Mouse (Mus musculus) forebrain, embryonic 11.5 days (tissue): Measurements from ENCODE around the gene Arhgef9. TPM values are rescaled to one million over a fixed set of nuclear protein-coding genes. Genes with fewer than 3 reads are reported as not detected.

Source experiments
- ATAC-seq: fragments of 200-750 bp; cut with Nextera tagmentation; replicated peaks from 2 replicates; pipeline ENCODE4 v1.8.0; 2017; ENCODE audit warnings: moderate TSS enrichment; ENCODE audit not compliant: low FRiP score
- DNase-seq: peaks from one replicate; pipeline ENCODE4 v3.0.0-alpha.2; 2017; ENCODE audit warnings: low spot score
- H3K27ac ChIP-seq: fragments of 300-500 bp; sonication (generic); 2 replicates; pipeline ENCODE4 v1.5.1; 2014; ENCODE audit warnings: low read depth, low read length
- H3K27me3 ChIP-seq: fragments of 300-500 bp; sonication (generic); 2 replicates; pipeline ENCODE4 v1.6.1; 2014; ENCODE audit warnings: mild to moderate bottlenecking, low read length, mixed read lengths; ENCODE audit not compliant: control insufficient read depth, insufficient read depth
- H3K36me3 ChIP-seq: fragments of 300-500 bp; sonication (generic); 2 replicates; pipeline ENCODE4 v1.6.1; 2014; ENCODE audit warnings: mild to moderate bottlenecking, low read length, moderate library complexity, mixed read lengths; ENCODE audit not compliant: control insufficient read depth, insufficient read depth
- H3K4me1 ChIP-seq: fragments of 300-500 bp; sonication (generic); replicated peaks from 2 replicates; pipeline ENCODE4 v1.6.1; 2014; ENCODE audit warnings: low read length, mixed read lengths; ENCODE audit not compliant: control insufficient read depth, insufficient read depth
- H3K4me2 ChIP-seq: fragments of 300-500 bp; sonication (generic); 2 replicates; pipeline ENCODE4 v1.6.1; 2014; ENCODE audit warnings: low read depth, mild to moderate bottlenecking, low read length, moderate library complexity, mixed read lengths; ENCODE audit not compliant: severe bottlenecking
- H3K4me3 ChIP-seq: fragments of 300-500 bp; sonication (generic); 2 replicates; pipeline ENCODE4 v1.5.1; 2014; ENCODE audit warnings: low read depth, low read length
- H3K9ac ChIP-seq: fragments of 300-500 bp; sonication (generic); 2 replicates; pipeline ENCODE4 v1.6.1; 2014; ENCODE audit warnings: low read length
- H3K9me3 ChIP-seq: fragments of 300-500 bp; sonication (generic); 2 replicates; pipeline ENCODE4 v1.6.1; 2016; ENCODE audit warnings: low read length, mixed read lengths; ENCODE audit not compliant: control insufficient read depth
- WGBS: fragments of 180-500 bp; shearing (Covaris S2); extraction: QIAGEN DNeasy Blood & Tissue Kit; methylation state at CpG from one replicate; pipeline ENCODE4 v1.1.7; 2014; 5-methylcytosine and 5-hydroxymethylcytosine counted together
- polyA plus RNA-seq: library from polyadenylated mRNA; unstranded; fragments of >200 nt; fragmentation: Nextera tagmentation; extraction: Ambion mirVana; gene quantifications from 2 replicates; pipeline ENCODE4 v1.2.1, GENCODE M21; 2014

The Arhgef9 gene
- polyA plus RNA-seq, result 12.1 and 14.3 TPM in 2 replicates

DNA sequence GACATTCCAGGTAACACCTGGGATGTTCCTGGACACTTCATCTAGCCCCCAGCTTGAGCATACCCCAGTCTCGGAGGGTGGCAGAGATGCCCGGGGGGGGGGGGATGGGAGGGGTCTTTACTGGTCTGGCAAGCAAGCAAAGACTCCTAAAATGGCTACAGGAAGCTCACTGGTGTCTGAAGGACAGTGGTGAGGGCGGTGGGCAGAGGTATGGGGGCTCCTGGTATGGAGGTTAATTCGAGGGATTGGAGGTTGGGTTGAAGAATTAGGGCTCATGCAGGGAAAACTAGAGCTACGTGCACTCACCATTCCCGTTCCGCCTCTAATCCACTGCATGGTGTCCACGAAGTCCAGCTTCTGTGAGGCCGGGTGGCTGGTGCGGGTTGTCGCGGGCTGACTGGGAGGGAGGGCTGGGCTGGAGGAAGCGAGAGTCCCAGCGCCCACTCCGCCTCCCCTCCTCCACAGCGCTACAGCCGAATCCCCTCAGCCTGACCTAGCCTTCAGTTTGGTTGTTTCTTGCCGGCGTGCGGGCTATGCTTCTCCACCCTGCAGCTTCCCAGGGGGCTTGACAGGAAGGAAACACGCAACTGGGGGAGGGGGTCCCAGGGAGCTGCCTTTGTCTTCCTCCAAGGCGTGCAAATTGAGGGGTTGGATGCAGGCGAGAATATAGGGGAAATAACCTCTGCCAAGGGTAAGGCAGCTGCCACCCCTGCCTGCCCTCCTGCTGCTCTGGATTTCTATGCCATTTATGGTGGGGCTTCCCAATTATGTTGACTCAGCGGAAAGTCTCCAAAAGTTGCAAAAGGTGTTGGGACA lies at the start of gene Arhgef9:
TSS of gene Arhgef9 (minus strand) at position 753 of the 816 bp plus-strand sequence.
- no peaks in the 10 kb centered on the region for H3K9me3 ChIP-seq
- H3K36me3 ChIP-seq, result no peaks in the 10 kb centered on the region
- H3K4me2 ChIP-seq, result peak within 1 kb of the TSS; percentile 55
- DNase-seq (peak; percentile 62), ATAC-seq (peak; percentile 85)
- H3K4me1 ChIP-seq, result no peaks in the 10 kb centered on the region
- H3K9ac ChIP-seq, result peak within 1 kb of the TSS; percentile 48
- peak within 1 kb of the TSS; percentile 27 for H3K4me3 ChIP-seq
- H3K27me3 ChIP-seq, result no peaks in the 10 kb centered on the region
- 22% methylated on average over 24 of the region's 24 CpGs for WGBS
- no peak within 1 kb of the TSS for H3K27ac ChIP-seq

- Histone ChIP-seq H3K27ac (no peak overlapping the region), H3K4me1 (no peaks in the 10 kb centered on the region), H3K4me2 (no peak overlapping the region), H3K4me3 (no peak overlapping the region), H3K36me3 (no peaks in the 10 kb centered on the region), H3K9ac (no peak overlapping the region), H3K27me3 (no peaks in the 10 kb centered on the region), H3K9me3 (no peaks in the 10 kb centered on the region)
- DNase-seq (no peak), ATAC-seq (peak; percentile 67; the same call in 1 of the 2 replicates)
Observed at GRCm38 (mm10) chrX:95238896-95239295, 42.2 kb upstream of the Arhgef9 start.

DNA sequence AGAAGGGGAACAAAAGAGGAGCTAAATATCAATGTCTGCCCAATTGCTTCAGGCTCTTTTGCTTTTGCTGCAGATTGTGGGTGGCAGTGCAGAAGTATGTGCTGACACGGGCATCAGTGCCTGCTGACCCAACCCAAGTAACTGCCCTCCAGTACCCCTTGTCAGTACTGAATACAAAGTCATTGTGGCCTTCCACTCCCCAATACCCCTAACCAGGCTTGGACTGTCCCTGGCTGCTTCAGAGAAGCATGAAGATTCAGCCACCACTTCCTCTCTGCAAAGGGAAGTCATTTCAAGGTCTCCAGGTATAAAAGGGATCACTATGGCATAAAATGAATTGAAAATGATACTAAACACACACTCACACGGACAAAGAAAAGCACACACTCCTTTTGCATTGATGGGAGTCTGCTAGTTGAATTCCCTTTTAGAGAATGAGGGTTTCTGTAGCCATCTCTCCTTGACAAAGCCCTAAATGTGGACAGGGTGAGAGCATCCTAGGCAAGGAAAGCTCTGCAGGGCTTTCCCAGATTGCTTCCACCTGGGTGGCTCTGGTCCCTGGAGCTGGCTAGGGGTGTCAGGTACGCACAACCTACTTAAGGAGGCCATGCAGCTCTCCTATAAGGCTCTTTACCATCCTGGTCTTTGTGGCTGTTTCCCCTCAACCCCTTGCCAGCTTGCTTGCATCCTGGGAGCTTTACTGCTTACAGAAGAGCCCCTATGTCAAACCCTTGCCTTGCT lies 1.1 kb downstream of the Arhgef9 start:
- H3K4me1 ChIP-seq, result no peaks in the 10 kb centered on the region
- peak overlapping the region; percentile 55; the same call in 1 of the 2 replicates for H3K4me2 ChIP-seq
- H3K4me3 ChIP-seq, result peak overlapping the region; percentile 27; the same call in 1 of the 2 replicates
- H3K36me3 ChIP-seq, result no peaks in the 10 kb centered on the region
- no peaks in the 10 kb centered on the region for H3K9me3 ChIP-seq
- no peak overlapping the region for H3K9ac ChIP-seq
- ATAC-seq (no peak), DNase-seq (no peak)
- no peaks in the 10 kb centered on the region for H3K27me3 ChIP-seq
- 66% methylated on average over 3 of the region's 3 CpGs for WGBS
- no peak overlapping the region for H3K27ac ChIP-seq

DNA sequence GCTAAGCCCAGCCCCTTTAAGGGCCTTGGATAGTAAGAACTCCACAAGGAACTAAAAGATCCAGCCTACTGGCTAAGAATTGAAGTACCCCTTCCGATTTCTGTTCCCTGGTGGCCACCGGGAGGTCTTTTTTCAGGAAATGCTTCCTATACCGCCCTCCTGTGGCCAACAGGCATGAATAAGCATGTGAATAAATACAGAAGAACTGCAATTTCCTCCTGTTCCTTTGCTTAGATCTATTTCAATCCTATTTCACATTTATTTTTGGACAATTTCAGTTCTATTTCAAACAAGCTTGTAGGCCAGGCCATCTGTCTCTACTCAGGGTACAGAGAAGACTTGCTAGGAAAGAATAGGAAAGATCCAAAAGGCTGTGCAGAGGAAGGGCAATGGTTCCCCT lies 20.7 kb downstream of the Arhgef9 start:
- H3K36me3 ChIP-seq, result no peaks in the 10 kb centered on the region
- no peak overlapping the region for H3K27ac ChIP-seq
- DNase-seq (peak; percentile 65), ATAC-seq (no peak)
- no peak overlapping the region for H3K9ac ChIP-seq
- no peaks in the 10 kb centered on the region for H3K9me3 ChIP-seq
- WGBS, result 13% methylated on average over 3 of the region's 3 CpGs
- H3K4me3 ChIP-seq, result no peak overlapping the region
- H3K4me1 ChIP-seq, result no peaks in the 10 kb centered on the region
- H3K27me3 ChIP-seq, result no peaks in the 10 kb centered on the region; the same call in 1 of the 2 replicates
- H3K4me2 ChIP-seq, result no peak overlapping the region

DNA sequence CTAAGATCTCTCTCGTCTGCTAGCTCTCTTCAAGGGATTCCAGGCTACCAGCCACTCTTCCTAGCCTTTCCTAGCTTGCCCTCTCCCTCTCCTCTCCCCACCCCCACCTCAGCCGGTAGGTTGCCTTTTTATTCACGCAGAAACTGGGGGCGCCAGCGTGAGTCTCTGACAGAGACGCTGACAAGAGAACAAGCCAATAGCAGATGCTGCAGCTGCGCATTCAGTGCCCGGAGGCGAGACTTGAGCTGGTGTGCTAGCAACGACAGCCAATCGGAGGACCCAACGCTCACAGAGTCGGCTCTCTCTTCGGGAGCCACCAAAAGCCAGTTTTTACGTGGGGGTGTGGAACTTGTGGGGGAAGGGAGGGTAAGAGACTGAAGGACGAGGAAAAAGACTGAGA lies 30.3 kb downstream of the Arhgef9 start:
- Histone ChIP-seq H3K36me3 (no peaks in the 10 kb centered on the region), H3K4me1 (no peaks in the 10 kb centered on the region), H3K9me3 (no peaks in the 10 kb centered on the region), H3K27me3 (no peaks in the 10 kb centered on the region; the same call in 1 of the 2 replicates), H3K9ac (peak overlapping the region; percentile 69), H3K4me2 (peak overlapping the region; percentile 56), H3K4me3 (peak overlapping the region; percentile 37), H3K27ac (peak overlapping the region; percentile 77)
- DNase-seq, result peak; percentile 90
- 18% methylated on average over 16 of the region's 16 CpGs for WGBS
- peak; percentile 99 for ATAC-seq

GRCm38 (mm10) chrX:95165671-95166127 lies 31.0 kb downstream of the Arhgef9 start:
- WGBS, result 26% methylated on average over 9 of the region's 9 CpGs
- no peak for DNase-seq

DNA sequence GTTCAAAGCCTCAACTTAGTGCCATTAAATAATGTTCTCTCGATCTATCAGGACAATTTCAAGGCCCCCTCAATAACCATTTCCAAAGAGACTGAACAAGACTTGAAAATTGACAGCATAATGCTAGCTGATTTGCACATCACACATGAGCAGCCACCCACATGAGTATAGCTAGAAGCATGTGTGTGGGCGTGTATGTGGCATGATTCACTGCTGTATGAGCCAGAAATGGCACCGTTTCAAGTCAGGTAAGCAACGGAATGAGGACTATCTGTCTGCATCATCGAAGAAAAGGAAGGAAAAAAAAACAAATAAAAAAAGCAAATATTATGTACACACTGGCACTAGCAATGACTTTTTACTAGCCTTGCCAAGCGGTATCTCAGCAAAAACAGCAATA lies 32.5 kb downstream of the Arhgef9 start:
- ATAC-seq, result no peak
- WGBS, result 62% methylated on average over 6 of the region's 6 CpGs
- Histone ChIP-seq H3K27me3 (no peaks in the 10 kb centered on the region; the same call in 1 of the 2 replicates), H3K9me3 (no peaks in the 10 kb centered on the region), H3K4me1 (no peaks in the 10 kb centered on the region), H3K4me2 (peak overlapping the region; percentile 26; the same call in 1 of the 2 replicates), H3K4me3 (no peak overlapping the region), H3K9ac (no peak overlapping the region), H3K27ac (no peak overlapping the region), H3K36me3 (no peaks in the 10 kb centered on the region)
- no peak for DNase-seq

More at GRCm38 (mm10) chrX:95165671-95166127, 31.0 kb downstream of the Arhgef9 start:
- peak overlapping the region; percentile 56 for H3K4me2 ChIP-seq
- peak; percentile 60 for ATAC-seq
- peak overlapping the region; percentile 77 for H3K27ac ChIP-seq
- H3K9me3 ChIP-seq, result no peaks in the 10 kb centered on the region
- no peaks in the 10 kb centered on the region for H3K36me3 ChIP-seq
- peak overlapping the region; percentile 69 for H3K9ac ChIP-seq
- peak overlapping the region; percentile 37 for H3K4me3 ChIP-seq
- no peaks in the 10 kb centered on the region; the same call in 1 of the 2 replicates for H3K27me3 ChIP-seq
- H3K4me1 ChIP-seq, result no peaks in the 10 kb centered on the region

GRCm38 (mm10) chrX:95163452-95163851 lies 33.2 kb downstream of the Arhgef9 start:
- Histone ChIP-seq H3K36me3 (no peaks in the 10 kb centered on the region), H3K27ac (no peak overlapping the region), H3K4me2 (no peak overlapping the region), H3K9ac (no peak overlapping the region), H3K9me3 (no peaks in the 10 kb centered on the region), H3K4me1 (no peaks in the 10 kb centered on the region), H3K4me3 (no peak overlapping the region), H3K27me3 (no peaks in the 10 kb centered on the region; the same call in 1 of the 2 replicates)
- ATAC-seq (no peak), DNase-seq (no peak)
